Mouse (Mus musculus): ENCODE data around the gene Acads.
"Not testable (repeated sequence)": the region's sequence is repeated elsewhere in the genome, so short reads cannot be mapped to it uniquely, and the experiment has no call there.

Gene Acads

DNA sequence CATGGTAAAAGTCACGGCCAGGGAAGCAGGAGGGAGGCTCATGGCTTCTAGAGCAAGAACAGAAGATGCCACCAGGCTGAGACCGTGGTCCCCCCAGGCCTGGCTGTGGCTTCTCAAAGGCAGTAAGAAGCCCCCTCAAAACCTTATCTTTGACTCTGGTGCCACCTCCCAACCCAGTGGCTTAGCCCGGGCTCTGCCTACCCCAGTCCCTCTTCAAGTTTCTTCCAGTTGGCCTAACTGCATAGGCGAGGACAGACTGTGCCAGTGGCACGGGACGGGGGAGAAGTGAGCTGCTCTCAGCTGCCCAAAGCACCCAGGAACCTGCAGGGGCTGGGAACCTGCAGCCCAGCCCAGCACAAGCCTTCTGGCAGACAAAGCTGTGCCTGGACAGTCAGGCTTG is 5.5 kb upstream of the Acads start:
- no peak for DNase-seq (ENCODE audit: low spot score)

GRCm38 (mm10) chr5:115120978-115121377 is 1.8 kb upstream of the Acads start:
- no peak for DNase-seq (ENCODE audit: low spot score)

- DNase-seq (ENCODE audit: low spot score): no peak
Observed at GRCm38 (mm10) chr5:115117467-115117866, 1.7 kb downstream of the Acads start.

- DNase-seq (ENCODE audit: low spot score): no peak
Observed at GRCm38 (mm10) chr5:115116426-115116825, 2.7 kb downstream of the Acads start.

DNA sequence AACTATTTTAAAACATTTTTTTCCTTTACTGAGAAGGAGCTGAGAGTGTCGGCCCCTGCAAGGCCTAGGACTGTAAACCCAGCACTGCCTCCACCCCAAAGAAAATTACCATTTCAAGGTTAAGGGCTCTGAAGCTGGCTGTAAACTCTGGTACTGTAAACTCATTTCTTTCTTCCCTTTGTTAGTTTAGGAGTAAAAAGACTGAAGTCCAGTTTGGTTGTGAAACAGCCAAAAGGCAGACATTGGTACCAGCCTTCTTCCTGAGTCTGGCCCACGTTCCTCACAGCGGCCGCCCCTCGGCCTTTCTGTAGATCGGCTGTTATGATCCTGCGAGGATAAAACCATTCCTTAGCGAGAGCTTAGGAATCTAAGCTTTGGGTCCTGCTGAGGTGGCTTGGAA is 4.6 kb downstream of the Acads start:
- DNase-seq (ENCODE audit: low spot score): no peak

GRCm38 (mm10) chr5:115113244-115113643 is 5.9 kb downstream of the Acads start:
- DNase-seq (ENCODE audit: low spot score): no peak

DNA sequence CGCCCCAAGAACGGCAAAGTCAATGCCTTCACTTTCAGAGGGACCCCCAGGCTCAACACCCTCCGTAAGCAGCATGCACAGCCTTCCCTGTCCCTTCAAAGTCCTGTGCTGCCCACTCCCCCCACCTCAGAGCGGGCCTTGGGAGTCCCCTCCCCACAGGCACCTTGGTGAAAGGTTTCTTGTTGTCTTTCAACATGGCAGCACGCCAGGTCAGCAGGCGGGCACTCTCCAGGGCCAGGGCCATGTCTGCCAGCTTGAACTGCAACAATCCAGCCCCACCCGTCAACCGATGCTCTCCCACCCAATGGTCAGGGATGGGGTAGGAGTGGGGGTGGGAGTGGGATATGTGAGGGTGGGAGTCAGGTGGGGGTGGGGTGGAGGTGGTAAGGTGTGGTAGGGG is 8.0 kb downstream of the Acads start:
- no peak for DNase-seq (ENCODE audit: low spot score)

- DNase-seq (ENCODE audit: low spot score): not testable (repeated sequence)
Observed at GRCm38 (mm10) chr5:115103253-115103652, 15.9 kb downstream of the Acads start.

DNA sequence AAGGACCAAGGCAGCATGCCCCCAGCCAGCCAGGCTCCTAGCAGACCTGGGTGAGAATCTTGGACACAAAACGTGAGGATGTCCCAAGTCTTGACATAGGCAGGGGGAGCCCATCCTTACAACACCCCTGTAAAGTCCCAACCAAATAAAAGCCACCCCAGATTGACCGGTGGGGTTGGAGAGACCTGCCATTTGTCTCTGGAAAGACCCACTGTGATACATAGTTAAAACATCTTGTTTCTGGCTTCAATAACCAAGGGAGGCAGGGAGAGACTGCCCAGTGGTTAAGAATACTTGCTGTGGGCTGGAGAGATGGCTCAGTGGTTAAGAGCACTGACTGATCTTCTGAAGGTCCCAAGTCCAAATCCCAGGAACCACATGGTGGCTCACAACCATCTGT is 16.9 kb downstream of the Acads start:
- no peak for DNase-seq (ENCODE audit: low spot score)

DNA sequence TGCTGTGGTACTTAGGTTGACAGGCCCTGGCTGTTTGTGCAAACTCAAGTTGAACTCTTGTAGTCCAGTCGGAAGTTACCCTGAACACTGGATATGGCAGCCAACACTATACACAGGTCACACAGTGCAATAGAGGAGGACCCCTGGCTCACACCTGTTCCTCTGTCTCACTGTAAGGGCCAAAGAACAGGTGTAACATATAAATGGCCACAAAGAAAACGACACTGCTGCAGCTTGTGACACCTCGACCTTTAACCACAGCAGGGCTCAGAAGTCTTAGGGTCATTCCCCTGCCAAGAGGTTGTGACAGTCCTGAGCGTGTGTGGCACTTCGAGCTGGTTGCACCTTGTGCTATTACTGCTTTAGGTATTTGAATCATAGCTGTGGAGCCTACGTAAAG is 18.7 kb downstream of the Acads start:
- DNase-seq (ENCODE audit: low spot score): no peak

- DNase-seq (ENCODE audit: low spot score): no peak
Observed at GRCm38 (mm10) chr5:115099991-115100390, 19.2 kb downstream of the Acads start.

DNA sequence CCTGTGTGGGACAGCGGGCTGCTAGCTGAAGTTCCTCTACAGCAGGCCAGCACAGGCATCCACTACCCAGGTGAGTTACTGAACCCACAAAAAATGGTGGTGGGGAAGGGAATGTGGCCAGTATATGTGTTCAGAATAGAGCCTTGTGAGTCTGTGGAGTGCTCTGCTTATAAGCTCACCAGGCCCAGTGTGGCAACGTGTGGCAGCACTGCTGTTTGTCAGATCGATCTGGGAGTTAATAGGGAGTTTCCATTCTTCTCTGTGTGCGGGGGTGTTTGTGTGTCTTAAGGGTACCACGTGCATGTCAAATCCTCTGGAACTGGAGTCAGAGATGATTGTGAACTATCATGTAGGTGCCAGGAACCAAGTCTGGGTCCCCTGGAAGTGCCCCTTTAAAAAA is 19.6 kb downstream of the Acads start:
- DNase-seq (ENCODE audit: low spot score): no peak

DNA sequence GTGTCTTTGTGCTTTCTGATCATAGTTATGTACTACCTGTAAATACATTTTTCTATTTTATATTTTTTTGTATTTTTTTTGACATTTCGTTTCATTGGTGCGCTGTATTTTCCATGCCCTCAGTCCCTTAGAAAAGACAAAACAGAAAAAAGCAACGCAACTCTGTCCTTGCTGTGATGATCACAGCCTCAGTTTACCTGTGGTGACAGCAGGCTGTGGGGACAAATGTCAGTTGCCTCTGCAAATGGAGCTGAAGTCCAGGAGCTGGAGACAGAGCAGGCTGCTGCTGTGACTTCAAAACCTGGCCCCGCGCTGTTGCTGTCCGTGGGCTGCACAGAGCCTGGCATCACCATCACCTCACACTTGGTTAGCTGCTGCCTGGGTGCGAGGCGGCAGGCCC is 21.0 kb downstream of the Acads start, which contains the start of gene Gm10401:
Gm10401 (minus strand) TSS at position 101 of the 400 bp plus-strand sequence.
- no peak for DNase-seq (ENCODE audit: low spot score)

DNA sequence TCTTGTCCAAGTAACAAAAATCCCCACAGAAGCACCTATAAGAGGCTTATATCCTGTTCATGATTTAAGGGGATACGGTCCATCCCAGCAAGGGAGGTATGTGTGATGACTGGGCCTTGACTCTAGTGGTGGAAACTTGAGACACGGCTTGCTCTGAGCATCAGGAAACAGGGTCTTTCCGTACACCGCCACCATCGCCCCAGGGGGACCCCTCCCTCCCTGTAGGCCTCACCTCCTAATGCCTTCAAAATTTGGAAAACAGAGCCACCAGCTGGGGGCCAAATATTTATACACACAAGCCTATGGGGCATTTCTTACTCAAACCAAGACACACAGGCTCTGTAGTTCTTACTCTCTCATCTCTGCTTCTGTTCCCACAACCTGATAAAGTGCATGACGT is 27.4 kb downstream of the Acads start:
- no peak for DNase-seq (ENCODE audit: low spot score)

DNA sequence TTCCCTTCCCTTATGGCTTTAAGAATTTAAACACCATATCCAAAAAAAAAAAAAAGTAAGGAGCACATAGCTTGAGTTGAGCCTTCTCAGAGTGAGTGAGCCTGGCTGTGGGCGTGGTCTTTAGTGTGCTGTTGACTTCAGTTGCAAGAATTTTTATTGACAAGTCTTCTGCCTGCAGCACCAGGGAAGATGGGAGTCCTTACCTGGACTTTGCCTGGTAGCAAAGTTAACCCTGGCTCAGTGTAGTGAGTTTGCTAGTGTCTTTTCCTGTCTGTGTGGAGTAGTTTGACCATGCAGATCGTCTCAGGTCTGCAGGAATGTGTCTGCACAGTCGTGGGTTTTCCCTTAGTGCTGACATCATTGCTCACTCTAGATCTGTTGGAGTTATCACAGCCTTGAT is 28.1 kb downstream of the Acads start:
- DNase-seq (ENCODE audit: low spot score): no peak

- DNase-seq (ENCODE audit: low spot score): no peak
Observed at GRCm38 (mm10) chr5:115089592-115090268, 29.4 kb downstream of the Acads start.

GRCm38 (mm10) chr5:115085675-115086074 is 33.5 kb downstream of the Acads start:
- no peak for DNase-seq (ENCODE audit: low spot score)

- DNase-seq (ENCODE audit: low spot score): no peak
Observed at GRCm38 (mm10) chr5:115083492-115083891, 35.7 kb downstream of the Acads start.

DNA sequence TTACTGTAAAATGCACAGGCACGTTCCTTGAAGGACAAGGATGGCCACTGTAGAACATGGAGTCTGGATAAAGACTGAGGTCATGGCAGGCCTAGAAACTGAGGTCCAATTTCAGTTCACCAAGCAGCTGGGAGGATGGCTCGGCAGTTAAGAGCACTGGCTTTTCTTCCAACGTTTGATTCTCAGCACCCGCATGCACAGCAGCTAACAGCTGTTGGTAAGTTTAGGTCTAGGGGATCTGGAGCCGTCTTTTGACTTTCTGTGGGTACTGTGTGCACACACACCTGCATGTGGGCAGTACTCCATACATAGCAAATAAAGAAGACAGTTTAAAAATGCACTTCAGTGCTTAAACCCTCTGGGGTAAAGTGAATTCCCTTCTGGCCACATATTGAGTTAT is 37.5 kb downstream of the Acads start:
- DNase-seq (ENCODE audit: low spot score): no peak

GRCm38 (mm10) chr5:115076144-115076901 is 42.8 kb downstream of the Acads start:
- DNase-seq (ENCODE audit: low spot score): peak; percentile 59

GRCm38 (mm10) chr5:115074749-115075148 is 44.4 kb downstream of the Acads start:
- DNase-seq (ENCODE audit: low spot score): no peak

DNA sequence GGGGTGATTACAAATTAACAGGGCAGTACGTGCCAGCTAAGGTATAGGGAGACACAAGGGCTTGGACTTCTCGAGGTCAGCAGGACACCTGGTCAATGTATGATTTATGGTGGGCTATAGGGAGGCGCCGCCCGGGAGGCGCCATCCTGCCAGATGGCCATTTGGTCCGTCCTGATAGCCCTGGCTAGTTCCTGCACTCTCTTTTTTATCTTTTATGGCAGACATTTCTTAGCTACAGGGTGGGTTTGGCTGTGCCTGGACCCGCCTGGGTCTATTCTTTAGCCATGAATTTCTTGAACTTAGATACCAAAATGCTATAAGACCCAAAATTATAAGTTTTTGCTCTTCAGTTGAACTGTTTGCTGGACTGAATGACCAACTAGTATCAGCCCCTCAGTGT is 45.8 kb downstream of the Acads start:
- DNase-seq (ENCODE audit: low spot score): not testable (repeated sequence)

GRCm38 (mm10) chr5:115072143-115072542 is 47.0 kb downstream of the Acads start:
- DNase-seq (ENCODE audit: low spot score): no peak

Measured in ovary, postnatal 36 days (tissue).